Mouse (Mus musculus) frontal cortex, adult 2 months (tissue): ENCODE results near the gene Runx1. TPM values are rescaled to one million over a fixed set of nuclear protein-coding genes. Genes with fewer than 3 reads are reported as not detected.

ENCODE experiments used
- DNase-seq, 2 experiments: peaks; one replicate each; pipeline ENCODE4 v3.0.0; 2022; ENCODE audit warnings: low spot score in 1 of 2; ENCODE audit errors: extremely low spot score in 1 of 2
- polyA plus RNA-seq: library from polyadenylated mRNA; depleted of rRNA; stranded (reverse); fragments of >200 nt; gene quantifications from 2 replicates; pipeline ENCODE4 v1.2.3, GENCODE M21; 2012

The Runx1 gene
- polyA plus RNA-seq, 1 experiment: 0.80 TPM

DNA sequence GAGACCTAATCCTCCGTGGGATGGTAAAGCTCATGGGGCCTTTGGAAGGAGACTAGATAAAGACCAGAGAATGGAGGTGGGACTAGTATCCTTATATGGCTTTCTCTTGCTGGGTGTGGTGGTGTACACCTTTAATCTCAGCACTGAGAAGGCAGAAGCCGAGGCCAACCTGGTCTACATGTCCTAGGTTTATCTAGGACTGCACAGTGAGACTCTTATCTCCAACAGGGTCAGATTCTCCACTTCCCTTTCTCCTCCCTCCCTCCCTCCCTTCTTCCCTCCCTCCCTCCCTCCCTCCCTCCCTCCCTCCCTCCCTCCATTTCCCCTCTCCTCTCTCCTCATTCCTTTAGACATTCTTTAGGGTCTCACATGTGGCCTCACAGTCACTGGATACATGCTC, 118.8 kb downstream of the Runx1 start:
- DNase-seq: no peak

DNA sequence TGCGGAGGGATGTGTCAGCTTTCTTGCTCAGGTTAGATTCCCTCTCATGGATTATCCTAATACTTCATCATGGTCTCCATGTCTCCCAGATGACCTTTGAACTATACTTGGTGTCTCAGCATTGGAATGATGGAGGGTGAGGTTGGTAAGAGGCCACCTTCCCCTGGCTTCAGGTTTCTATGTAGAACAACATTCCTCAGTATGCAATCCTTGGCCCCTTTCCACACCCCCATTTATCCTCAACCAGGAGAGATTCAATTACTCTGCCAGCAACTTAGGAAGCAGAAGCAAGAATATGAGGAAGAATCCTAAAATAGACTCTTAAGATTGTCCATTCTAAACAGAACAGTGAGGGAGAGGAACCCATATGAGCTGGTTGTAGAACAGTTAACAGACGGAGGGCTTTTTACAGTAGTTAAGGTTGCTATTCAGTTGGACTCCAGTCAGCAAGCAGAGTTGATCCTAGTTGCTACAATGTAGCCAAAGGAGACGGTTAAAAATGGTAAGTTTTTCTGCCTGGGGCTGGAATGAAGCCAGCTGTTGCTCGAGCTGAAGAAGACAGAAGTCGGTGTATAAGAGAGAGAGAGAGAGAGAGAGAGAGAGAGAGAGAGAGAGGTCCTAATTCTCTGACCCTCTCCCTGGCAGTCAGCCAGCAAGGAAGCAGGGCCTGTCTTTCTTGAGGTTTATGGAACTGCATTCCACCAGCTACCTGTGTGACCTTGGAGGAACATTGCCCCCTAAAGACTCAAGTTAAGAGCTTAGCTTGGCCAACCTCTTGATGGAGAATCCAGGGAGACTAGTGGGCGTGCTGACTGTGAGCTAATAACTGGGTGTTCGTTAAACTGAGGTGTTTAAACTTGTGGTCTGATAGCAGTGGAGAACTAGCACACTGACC, 120.1 kb downstream of the Runx1 start:
- DNase-seq: no peak

DNA sequence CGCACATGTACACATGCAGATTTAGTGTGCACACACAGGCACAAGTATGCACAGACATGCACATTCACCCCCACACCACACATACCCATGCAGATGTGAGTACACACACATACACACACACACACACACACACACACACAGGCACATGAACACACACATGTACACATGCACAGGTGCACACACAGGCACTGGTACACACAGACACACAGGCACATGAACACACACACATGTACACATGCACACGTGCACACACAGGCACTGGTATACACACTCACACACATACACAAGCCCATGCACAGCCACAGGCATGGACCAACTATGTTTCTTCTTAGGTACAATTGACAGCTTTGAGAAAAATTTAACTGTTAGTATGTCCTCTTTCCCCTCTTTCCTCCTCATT, 122.1 kb downstream of the Runx1 start:
- DNase-seq: no peak

DNA sequence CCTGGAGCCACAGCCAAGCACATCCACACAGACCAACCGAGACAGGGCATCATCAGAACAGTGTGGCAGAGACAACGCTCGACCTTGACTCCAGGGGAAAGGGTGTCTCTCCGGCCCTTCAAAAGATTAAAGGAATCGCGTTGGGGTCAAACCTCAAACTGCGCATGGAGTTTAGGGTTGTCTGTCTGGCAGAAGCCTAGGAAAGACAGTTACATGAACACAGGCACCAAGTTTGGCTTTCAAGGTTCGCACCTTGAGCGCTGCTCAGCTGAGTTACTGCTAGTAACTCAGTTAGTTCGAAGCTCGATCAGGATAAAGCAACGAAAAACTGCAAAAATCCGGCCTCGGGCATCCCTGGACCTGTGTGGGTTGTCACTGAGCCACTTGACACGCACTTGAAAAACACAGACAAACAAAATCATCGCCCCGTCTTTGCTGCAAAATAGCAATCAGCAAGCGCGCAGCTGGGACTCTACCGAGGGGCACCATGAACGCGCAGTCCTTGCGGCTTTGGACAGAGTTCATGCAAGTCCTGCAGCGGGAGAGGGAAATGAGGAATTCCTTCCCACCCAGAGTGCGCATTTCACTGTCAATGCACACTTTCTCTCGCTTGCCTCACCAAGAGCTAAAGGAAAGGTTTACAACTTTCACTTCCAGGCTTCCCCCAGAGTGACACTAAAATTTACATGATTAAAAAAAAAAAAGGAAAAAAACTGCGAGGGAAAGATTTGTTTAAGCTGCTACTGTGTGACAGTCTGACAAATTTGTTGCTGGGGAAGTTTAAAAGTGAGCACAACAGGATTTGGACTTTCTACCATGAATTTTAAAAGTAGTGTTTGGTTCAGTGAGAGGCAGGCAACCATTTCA, 126.2 kb downstream of the Runx1 start:
- no peak for DNase-seq

DNA sequence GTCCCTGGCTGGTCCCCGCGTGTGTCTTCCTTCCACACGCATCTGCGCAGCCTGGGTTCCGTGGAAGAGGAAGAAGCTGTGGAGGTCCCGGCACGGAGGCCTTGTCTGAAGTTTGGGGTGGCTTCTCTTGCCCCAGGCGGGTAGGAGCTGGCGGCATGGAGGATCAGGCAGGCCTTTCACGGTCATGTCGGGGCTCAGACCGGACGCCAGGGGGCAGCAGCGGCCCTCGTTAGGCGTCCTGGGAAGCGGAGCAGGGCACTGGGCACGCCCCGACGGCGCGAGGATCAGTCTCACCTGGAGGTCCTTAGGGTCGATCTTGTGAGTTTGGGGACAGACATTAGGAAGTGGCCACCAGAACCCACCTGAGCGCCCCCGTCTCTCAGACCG, 127.3 kb downstream of the Runx1 start:
- peak; percentile 33 to 86 for DNase-seq

DNA sequence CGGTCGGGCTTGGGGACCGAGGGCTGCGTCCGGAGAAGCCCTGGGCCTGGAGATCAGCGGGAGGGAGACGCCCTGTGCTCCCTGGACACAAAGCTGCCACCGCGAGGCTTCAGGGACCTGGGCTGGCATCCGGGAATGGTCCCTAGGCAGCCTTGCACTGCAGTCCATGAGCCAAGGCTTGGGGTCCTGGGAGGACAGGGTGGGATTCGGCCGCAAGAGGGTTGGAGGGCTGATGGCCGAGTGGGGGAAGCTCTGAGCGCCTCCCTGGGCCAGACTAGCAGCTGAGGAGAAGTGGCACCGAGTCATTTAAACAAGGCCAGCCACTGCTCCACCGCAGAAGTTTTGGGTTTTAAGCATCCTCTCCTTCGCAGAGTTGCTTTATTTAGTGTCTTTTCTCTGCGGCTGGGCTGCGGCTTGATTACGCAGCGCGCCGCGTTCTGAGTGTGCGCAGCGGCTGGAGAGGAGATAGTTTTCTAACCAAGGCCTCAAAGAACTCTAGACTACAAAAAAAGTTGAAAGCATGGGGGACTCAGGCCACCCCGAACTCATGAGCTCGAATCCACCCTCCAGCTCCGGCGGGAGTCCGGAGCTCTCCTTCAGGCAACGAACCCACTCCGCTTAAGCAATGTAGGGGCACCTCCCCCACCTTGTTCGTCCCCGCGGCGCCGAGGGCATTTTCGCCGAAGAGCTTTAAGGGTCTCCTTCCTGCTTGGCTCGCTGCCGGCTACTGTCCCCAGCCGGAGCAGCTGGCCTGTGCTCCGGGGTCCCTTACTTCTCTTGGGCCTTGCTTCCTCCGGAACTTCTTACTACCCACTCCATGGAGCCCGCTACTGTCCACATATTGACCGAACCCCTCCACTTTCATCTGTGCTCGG, 128.0 kb downstream of the Runx1 start:
- DNase-seq: no peak

DNA sequence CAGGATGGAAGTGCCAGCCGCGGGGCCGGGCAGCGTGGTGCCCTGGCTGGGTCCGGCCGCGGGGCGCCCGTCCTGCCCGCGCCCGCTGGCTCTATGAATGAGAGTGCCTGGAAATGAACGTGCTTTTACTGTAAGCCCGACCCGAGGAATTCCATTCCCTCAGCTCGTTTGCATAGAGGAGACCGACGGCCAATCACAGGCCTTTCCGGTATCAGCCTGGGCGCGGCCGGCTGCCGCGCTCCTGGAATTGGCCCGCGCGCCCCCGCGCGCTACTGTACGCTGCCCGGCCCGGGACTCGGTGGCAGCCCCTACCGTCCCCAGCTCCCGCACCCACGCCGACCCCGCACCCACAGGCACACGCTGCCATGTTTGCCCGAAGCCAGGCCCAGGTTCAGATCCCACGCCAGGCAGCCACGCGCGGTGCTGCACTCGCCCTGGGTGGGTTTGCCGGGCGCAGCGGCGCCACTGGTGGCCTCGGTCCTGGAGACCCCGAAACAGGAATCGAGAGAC, 128.7 kb downstream of the Runx1 start:
- DNase-seq: peak in 1 of 2 experiments; percentile 38

DNA sequence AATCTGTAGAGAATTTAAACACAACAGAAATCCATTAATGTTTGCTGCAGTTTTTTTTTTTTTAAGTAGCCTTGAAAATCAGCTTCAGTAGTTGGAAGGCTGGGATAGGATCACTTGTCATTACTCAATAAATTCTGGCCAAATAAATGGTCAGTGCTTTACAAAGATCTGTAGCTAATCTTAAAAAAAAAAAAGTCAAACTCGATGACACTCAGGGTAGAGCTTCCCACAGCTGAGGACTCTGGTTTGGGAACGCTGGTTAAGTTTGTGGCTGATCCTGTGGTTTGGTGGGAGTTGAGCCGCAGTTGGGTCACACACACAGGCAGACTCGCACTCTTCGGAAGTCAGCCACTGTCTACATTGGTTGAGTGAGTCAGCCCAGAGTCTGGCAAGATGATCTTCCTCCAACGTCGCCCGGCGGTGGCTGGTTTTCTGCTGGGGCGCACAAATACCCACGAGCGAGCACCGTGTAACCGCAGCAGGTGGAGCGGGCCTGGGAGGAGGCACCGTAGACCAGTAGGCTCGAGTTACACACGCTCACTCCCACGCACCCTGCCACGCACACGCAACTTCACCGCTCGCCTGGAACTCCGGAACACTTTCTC, 129.4 kb downstream of the Runx1 start:
- DNase-seq: peak in 1 of 2 experiments; percentile 15

DNA sequence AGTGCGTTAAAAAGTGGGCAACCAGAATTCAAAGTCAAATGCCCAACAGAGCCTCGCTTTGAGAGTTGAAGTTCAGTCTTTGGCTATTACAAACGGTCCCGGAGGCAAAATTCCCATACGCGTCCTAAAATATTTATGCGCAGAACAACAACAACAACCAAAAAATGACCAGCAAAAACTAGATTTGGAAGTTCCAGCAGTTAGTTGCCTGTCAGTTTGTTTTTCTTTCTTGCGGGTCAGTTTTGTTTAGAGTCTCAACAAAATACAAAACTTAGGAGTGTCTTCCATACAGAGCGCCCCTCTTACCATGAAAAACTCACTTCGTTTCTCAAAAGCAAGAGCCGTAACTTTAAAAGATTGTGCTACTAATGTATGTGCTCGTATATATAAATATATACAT, 130.0 kb downstream of the Runx1 start:
- DNase-seq: no peak

DNA sequence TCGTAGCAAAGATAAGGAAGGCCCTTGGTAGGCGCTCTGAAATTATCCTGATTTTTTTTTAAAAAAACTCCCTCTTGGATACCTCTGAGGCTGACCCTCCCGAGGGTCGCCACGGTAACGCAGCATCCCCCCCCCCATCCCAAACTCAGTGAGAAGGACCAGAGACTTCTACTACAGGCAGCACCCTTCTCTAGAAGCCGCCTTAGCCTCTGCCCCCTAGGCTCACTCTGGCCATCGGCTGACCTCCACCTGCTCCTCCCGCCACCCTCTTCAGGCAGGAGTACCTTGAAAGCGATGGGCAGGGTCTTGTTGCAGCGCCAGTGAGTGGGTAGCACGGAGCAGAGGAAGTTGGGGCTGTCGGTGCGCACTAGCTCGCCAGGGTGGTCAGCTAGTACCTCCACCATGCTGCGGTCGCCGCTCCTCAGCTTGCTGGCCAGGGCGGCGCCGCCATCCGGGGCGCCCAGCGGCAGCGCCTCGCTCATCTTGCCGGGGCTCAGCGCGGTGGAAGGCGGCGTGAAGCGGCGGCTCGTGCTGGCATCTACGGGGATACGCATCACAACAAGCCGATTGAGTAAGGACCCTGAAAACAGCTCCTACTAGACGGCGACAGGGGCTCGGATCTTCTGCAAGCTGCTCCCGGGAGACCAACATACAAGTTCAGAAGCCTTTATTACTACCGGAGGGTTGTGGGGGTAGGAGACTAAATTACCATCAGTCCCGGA, 130.6 kb downstream of the Runx1 start:
- DNase-seq: no peak

DNA sequence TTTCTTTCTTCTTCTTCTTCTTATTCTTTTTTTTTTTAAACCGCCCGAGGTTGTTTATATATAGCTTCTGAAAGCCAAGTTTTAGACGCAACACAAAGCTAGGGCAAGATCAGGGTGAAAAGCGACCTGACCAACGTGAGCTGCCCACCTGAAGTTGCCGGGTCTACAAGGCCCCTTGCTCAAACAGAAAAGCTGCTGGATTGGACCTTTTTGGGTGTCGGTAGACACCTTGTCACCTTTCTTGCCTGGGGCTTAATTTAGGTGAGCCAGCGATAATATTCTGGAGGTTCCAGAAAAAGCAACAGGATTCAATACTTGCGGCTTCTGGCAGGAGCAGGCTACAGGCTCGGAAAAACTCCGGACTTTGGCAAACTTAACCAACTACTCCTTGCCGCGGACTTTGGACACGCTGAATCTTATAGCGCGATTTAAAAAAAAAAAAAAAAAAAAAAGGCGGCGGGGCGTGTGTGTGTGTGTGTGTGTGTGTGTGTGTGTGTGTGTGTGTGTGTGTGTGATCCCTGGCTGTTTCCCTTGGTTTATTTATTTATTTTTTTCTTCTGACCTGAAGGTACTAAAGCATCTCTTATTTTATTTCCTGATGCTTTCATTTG, 131.3 kb downstream of the Runx1 start:
- DNase-seq: no peak

DNA sequence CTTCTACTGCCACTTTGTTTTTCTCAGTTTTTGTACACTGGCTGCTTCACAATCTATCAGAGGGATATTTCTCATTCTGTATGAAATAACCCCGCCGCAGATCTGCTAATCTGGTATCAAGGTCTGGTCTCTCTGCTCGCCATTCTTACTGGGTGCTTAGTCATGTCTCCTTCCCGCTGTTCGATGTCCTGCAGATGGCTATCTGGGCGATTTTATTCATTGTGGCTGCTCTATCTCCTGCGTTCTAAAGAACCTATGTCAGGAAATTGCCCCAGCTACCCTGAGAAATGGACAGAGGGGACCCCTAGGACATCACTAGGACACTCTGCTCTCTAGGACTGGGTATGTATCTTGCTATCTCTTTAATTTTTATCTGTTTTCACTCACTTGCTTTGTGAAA, 135.2 kb downstream of the Runx1 start:
- DNase-seq: no peak

DNA sequence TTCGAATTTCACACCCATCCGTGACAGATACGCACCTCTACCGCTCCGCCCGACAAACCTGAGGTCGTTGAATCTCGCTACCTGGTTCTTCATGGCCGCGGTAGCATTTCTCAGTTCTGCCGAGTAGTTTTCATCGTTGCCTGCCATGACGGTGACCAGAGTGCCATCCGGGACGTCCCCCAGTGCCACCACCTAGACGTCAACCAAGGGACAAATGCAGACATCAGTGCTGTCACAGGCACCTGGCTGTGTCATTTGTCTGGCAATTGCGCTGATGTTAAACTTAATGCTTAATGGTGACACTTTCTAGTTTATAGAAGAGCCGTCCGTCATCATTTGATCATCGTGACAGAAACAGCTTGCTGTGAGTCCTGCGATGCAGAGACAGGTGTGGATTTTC, 137.0 kb downstream of the Runx1 start:
- no peak for DNase-seq

DNA sequence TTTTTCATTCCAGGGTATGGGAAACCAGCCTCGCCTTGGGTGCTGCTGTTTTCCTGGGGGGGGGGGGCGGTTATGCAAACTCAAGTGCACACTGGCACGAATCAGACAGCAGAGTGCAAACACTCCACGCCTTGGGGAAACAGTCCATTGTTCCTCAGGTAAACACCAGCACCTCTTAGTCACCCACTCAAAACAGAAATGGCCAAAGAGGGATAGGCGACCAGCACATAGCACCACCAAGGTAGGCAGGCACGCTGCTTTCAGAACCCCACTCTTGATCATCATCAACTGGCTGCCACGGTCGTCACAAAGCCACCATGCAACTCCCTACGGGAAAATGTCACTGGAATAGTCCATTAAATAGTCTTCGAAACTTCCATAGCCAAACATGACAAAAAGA, 139.0 kb downstream of the Runx1 start:
- DNase-seq: no peak

DNA sequence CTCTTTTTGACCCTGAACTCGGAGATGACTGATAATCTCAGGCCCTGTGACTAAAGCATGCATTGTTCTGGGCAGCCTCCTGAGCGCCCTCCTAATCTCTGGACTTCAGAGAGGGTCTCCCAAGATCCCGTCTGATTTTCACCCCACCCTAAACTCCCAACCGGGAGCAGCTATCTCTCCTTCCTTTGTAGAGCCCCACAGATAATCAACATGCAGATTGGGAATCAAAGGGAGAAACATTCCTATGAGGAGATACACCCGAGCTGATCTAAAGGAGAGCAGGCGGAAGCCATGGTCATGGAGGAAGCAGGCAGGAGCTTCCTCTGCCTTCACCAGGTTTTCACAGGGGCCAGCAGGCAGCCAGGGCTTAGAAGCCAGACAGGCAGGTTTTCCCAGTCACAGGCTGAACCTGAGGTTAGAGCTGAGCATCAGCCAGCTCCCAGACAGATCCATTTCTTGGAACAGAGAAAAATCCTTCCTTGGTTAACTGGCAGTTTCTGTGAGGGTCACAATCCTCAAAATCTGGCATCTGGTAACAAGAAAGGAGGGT, 140.1 kb downstream of the Runx1 start:
- no peak for DNase-seq

DNA sequence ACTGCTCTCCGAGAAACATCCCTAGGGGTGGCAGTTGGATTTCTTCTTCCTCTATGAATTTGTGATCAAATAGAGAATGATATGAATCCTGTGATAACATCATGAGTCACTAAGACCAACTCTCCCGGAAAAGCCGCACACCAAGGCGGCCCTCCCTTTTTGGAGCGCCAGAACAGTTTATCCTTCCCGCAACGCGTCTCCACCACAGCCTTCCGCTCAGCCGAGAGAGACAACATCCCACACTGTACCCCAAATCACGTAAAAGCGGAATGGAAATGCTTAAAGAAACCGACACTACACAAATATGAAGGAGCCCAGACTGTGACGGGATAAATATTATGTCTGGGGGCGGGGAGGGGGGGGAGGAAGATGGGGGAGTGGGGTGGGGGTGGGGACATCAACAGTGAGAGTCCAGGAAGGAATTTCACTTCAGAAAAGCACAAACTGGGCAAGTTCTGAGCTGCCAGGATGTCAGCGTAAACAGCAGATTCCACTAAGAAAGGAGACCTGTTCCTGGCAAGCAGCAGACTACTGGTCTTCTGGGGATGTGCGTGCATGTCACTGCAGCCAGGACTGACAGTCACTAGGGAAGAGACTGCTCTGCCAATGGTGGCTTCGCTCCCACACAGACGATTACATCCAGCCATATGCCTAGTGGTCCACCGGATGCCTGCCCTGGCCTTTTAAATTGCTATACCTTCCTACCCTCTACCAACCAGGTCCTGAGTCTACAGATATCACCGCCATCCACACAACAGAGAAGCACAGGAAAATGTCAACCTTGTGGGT, 141.3 kb downstream of the Runx1 start:
- no peak for DNase-seq

DNA sequence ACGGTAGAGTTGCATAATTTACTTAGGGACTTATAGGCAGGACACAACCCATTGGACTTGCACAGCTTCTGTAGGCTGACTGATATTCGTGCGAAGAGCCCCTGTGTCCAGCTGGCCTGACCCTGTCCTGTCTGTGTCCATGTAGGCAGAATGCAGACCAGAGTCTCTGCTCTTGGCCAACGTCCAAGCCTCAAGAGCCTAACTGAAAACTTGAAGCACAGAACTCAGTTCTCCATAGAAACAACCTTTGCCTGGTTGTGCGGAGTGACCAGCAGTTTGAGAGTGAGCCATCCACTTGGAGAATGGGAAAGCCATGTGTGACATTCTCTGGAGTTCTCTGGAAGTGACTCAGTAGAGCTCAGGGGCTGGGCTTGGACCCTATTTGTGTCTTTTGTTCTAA, 149.3 kb downstream of the Runx1 start:
- DNase-seq: no peak

DNA sequence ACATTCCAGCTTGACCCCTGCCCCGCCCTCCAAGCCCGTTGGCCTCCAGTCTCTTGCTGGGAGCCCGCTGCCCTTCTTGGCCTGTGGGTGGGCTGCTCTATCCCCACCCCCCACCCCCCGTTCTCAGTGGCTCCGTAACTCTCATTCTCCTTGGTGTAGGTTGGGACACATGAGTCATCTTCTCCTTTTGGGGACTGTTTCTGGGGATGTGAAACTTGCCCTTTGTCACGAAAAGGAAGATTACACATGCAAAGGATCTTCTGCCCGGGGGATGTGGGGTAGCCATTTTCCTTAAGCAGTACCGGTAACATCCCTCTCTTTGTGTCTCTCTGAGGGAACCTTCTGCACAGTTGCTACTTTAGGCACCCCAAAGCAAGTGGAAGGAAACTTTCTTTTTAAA, 150.3 kb downstream of the Runx1 start:
- peak in 1 of 2 experiments; percentile 8 for DNase-seq
